Mouse (Mus musculus): ENCODE measurements at regions not wholly inside any gene's neighbourhood (a gene's known extent, or its start where the extent isn't known, plus 50 kb on each side); places are given as distances from the start of the nearest gene placed in this dataset.
A peak's percentile ranks its signal among the peaks of the same experiment; 100 is the strongest.
"Not testable (repeated sequence)": the region's sequence is repeated elsewhere in the genome, so short reads cannot be mapped to it uniquely, and the experiment has no call there.

- DNase-seq (ENCODE audit: low spot score), result no peak
Measured at GRCm38 (mm10) chr13:44453131-44453530, 276.1 kb upstream of the Jarid2 start.

GRCm38 (mm10) chr13:44454136-44454535 lies 275.1 kb upstream of the Jarid2 start:
- no peak for DNase-seq (ENCODE audit: low spot score)

- peak; percentile 51 for DNase-seq (ENCODE audit: low spot score)
Measured at GRCm38 (mm10) chr13:44455193-44455592, 274.1 kb upstream of the Jarid2 start.

- DNase-seq (ENCODE audit: low spot score), result no peak
Measured at GRCm38 (mm10) chr13:44458744-44459143, 270.5 kb upstream of the Jarid2 start.

- DNase-seq (ENCODE audit: low spot score), result no peak
Measured at GRCm38 (mm10) chr13:44459148-44459547, 270.1 kb upstream of the Jarid2 start.

- no peak for DNase-seq (ENCODE audit: low spot score)
Measured at GRCm38 (mm10) chr13:44463675-44464074, 265.6 kb upstream of the Jarid2 start.

- DNase-seq (ENCODE audit: low spot score), result no peak
Measured at GRCm38 (mm10) chr13:44465567-44465966, 263.7 kb upstream of the Jarid2 start.

GRCm38 (mm10) chr13:44468963-44469674 lies 260.2 kb upstream of the Jarid2 start:
- no peak for DNase-seq (ENCODE audit: low spot score)

- DNase-seq (ENCODE audit: low spot score), result no peak
Measured at GRCm38 (mm10) chr13:44469675-44470074, 259.6 kb upstream of the Jarid2 start.

GRCm38 (mm10) chr13:44473200-44473599 lies 256.1 kb upstream of the Jarid2 start:
- DNase-seq (ENCODE audit: low spot score), result no peak

- DNase-seq (ENCODE audit: low spot score), result no peak
Measured at GRCm38 (mm10) chr13:44476901-44477300, 252.4 kb upstream of the Jarid2 start.

- DNase-seq (ENCODE audit: low spot score), result no peak
Measured at GRCm38 (mm10) chr13:44480128-44480527, 249.1 kb upstream of the Jarid2 start.

- no peak for DNase-seq (ENCODE audit: low spot score)
Measured at GRCm38 (mm10) chr13:44482661-44483060, 246.6 kb upstream of the Jarid2 start.

- no peak for DNase-seq (ENCODE audit: low spot score)
Measured at GRCm38 (mm10) chr13:44484582-44485329, 244.5 kb upstream of the Jarid2 start.

GRCm38 (mm10) chr13:44490935-44491465 lies 238.3 kb upstream of the Jarid2 start:
- DNase-seq (ENCODE audit: low spot score), result no peak

GRCm38 (mm10) chr13:44493884-44494283 lies 235.4 kb upstream of the Jarid2 start:
- no peak for DNase-seq (ENCODE audit: low spot score)

GRCm38 (mm10) chr13:44495450-44495849 lies 233.8 kb upstream of the Jarid2 start:
- no peak for DNase-seq (ENCODE audit: low spot score)

GRCm38 (mm10) chr13:44496596-44496995 lies 232.7 kb upstream of the Jarid2 start:
- no peak for DNase-seq (ENCODE audit: low spot score)

- not testable (repeated sequence) for DNase-seq (ENCODE audit: low spot score)
Measured at GRCm38 (mm10) chr13:44500896-44501295, 228.4 kb upstream of the Jarid2 start.

- DNase-seq (ENCODE audit: low spot score), result no peak
Measured at GRCm38 (mm10) chr13:44501777-44502321, 227.4 kb upstream of the Jarid2 start.

- DNase-seq (ENCODE audit: low spot score), result no peak
Measured at GRCm38 (mm10) chr13:44502612-44503256, 226.5 kb upstream of the Jarid2 start.

GRCm38 (mm10) chr13:44503257-44503950 lies 225.9 kb upstream of the Jarid2 start:
- no peak for DNase-seq (ENCODE audit: low spot score)
